22 mouse cellular contexts compared by ENCODE assay signal in genomic region chr10:50898621-50899020, GRCm38 (mm10). TPM values are rescaled to one million over a fixed set of nuclear protein-coding genes. Genes with fewer than 3 reads are reported as not detected.
DNase-seq lines count a peak whose midpoint lies in the region; ATAC-seq and TF ChIP-seq lines count a peak whose summit lies in the region.
"Had no signal": no experiment of that assay in that cellular context is flagged by ENCODE, and none has a peak within 500 bp of the region (broad histone marks: within the 10 kb centered on the region; RNA-seq: fewer than 3 reads in every experiment).

No protein-coding gene starts in this region.

- ATAC-seq in forebrain, postnatal 0 days, result no peak
- ATAC-seq in forebrain, embryonic 16.5 days, result no peak
- ATAC-seq in kidney, embryonic 15.5 days (replicated peaks; ENCODE audit: low FRiP score), result no peak
- no peak for ATAC-seq in midbrain, postnatal 0 days (ENCODE audit: low FRiP score)
- no peak for ATAC-seq in midbrain, embryonic 16.5 days
- ATAC-seq: forebrain, embryonic 13.5 days had no signal

- no peak overlapping the region for H3K4me3 ChIP-seq in forebrain, postnatal 0 days (ENCODE audit: low read depth, low read length)
- H3K4me3 ChIP-seq in forebrain, embryonic 16.5 days (replicated peaks; ENCODE audit: low read length), result no peak overlapping the region
- peak overlapping the region; percentile 33 for H3K4me3 ChIP-seq in kidney, embryonic 15.5 days (replicated peaks)
- H3K4me3 ChIP-seq in midbrain, embryonic 10.5 days, result peak overlapping the region; percentile 59
- H3K4me3 ChIP-seq in midbrain, postnatal 0 days (ENCODE audit: low read depth, low read length), result no peak overlapping the region
- H3K4me3 ChIP-seq in midbrain, embryonic 16.5 days (ENCODE audit: low read depth, low read length), result peak overlapping the region; percentile 7; the same call in 1 of the 2 replicates
- H3K4me3 ChIP-seq: heart, embryonic 13.5 days; hindbrain, embryonic 12.5 days had no signal

- H3K27ac ChIP-seq in forebrain, postnatal 0 days (ENCODE audit: low read depth, low read length), result no peak overlapping the region
- H3K27ac ChIP-seq in forebrain, embryonic 16.5 days (ENCODE audit: low read length), result no peak overlapping the region
- H3K27ac ChIP-seq in kidney, embryonic 15.5 days, result no peak overlapping the region
- no peak overlapping the region for H3K27ac ChIP-seq in midbrain, embryonic 10.5 days (replicated peaks)
- no peak overlapping the region for H3K27ac ChIP-seq in midbrain, postnatal 0 days (ENCODE audit: low read depth, low read length)
- H3K27ac ChIP-seq in midbrain, embryonic 16.5 days (ENCODE audit: low read length), result no peak overlapping the region
- H3K27ac ChIP-seq: embryonic facial prominence, embryonic 13.5 days; forebrain, embryonic 13.5 days; heart, embryonic 13.5 days; hindbrain, embryonic 12.5 days had no signal

- H3K9me3 ChIP-seq in forebrain, postnatal 0 days (ENCODE audit: low read length), result no peaks in the 10 kb centered on the region
- no peaks in the 10 kb centered on the region for H3K9me3 ChIP-seq in forebrain, embryonic 16.5 days (ENCODE audit: control insufficient read depth, low read length)
- H3K9me3 ChIP-seq in kidney, embryonic 15.5 days (replicated peaks), result no peaks in the 10 kb centered on the region
- H3K9me3 ChIP-seq in midbrain, embryonic 10.5 days (replicated peaks), result no peaks in the 10 kb centered on the region
- no peaks in the 10 kb centered on the region for H3K9me3 ChIP-seq in midbrain, postnatal 0 days (ENCODE audit: low read length)
- no peaks in the 10 kb centered on the region for H3K9me3 ChIP-seq in midbrain, embryonic 16.5 days (replicated peaks; ENCODE audit: control insufficient read depth, low read length, poor library complexity, severe bottlenecking)
- H3K9me3 ChIP-seq: embryonic facial prominence, embryonic 13.5 days; forebrain, embryonic 13.5 days; G1E; heart, embryonic 13.5 days; hindbrain, embryonic 12.5 days had no signal

- 8% methylated on average over 2 of the region's 2 CpGs for WGBS in forebrain, postnatal 0 days
- WGBS in forebrain, embryonic 16.5 days, result 17% methylated on average over 2 of the region's 2 CpGs
- WGBS in kidney, embryonic 15.5 days, result 16% methylated on average over 2 of the region's 2 CpGs
- 17% methylated on average over 2 of the region's 2 CpGs for WGBS in midbrain, embryonic 10.5 days
- 8% methylated on average over 2 of the region's 2 CpGs for WGBS in midbrain, postnatal 0 days
- WGBS in midbrain, embryonic 16.5 days, result 21% methylated on average over 2 of the region's 2 CpGs

- H3K36me3 ChIP-seq in forebrain, postnatal 0 days (ENCODE audit: insufficient read depth), result no peaks in the 10 kb centered on the region
- H3K36me3 ChIP-seq in forebrain, embryonic 16.5 days (ENCODE audit: control insufficient read depth, insufficient read depth), result no peaks in the 10 kb centered on the region
- H3K36me3 ChIP-seq in kidney, embryonic 15.5 days, result no peaks in the 10 kb centered on the region
- no peaks in the 10 kb centered on the region for H3K36me3 ChIP-seq in midbrain, embryonic 10.5 days
- H3K36me3 ChIP-seq in midbrain, postnatal 0 days (ENCODE audit: insufficient read depth, low read length), result no peaks in the 10 kb centered on the region
- no peaks in the 10 kb centered on the region for H3K36me3 ChIP-seq in midbrain, embryonic 16.5 days (ENCODE audit: control insufficient read depth, insufficient read depth, low read length)
- H3K36me3 ChIP-seq: embryonic facial prominence, embryonic 13.5 days; G1E; heart, embryonic 13.5 days; hindbrain, embryonic 12.5 days had no signal

- H3K9ac ChIP-seq in forebrain, postnatal 0 days, result no peak overlapping the region
- H3K9ac ChIP-seq in forebrain, embryonic 16.5 days (replicated peaks; ENCODE audit: low read depth, low read length), result no peak overlapping the region
- H3K9ac ChIP-seq in kidney, embryonic 15.5 days, result no peak overlapping the region
- H3K9ac ChIP-seq in midbrain, postnatal 0 days (replicated peaks; ENCODE audit: low read length, poor library complexity, severe bottlenecking), result no peak overlapping the region
- H3K9ac ChIP-seq in midbrain, embryonic 16.5 days (ENCODE audit: low read depth, low read length), result no peak overlapping the region
- H3K9ac ChIP-seq: embryonic facial prominence, embryonic 13.5 days; forebrain, embryonic 13.5 days; heart, embryonic 13.5 days; hindbrain, embryonic 12.5 days had no signal

- no peak overlapping the region for H3K4me2 ChIP-seq in forebrain, postnatal 0 days (ENCODE audit: low read depth)
- no peak overlapping the region for H3K4me2 ChIP-seq in forebrain, embryonic 16.5 days (ENCODE audit: low read length)
- peak overlapping the region; percentile 41 for H3K4me2 ChIP-seq in kidney, embryonic 15.5 days
- H3K4me2 ChIP-seq in midbrain, postnatal 0 days (ENCODE audit: low read depth, low read length, poor library complexity, severe bottlenecking), result no peak overlapping the region
- H3K4me2 ChIP-seq in midbrain, embryonic 16.5 days (ENCODE audit: low read length), result no peak overlapping the region
- H3K4me2 ChIP-seq: embryonic facial prominence, embryonic 13.5 days; heart, embryonic 13.5 days; hindbrain, embryonic 12.5 days had no signal

- H3K4me1 ChIP-seq in forebrain, postnatal 0 days (ENCODE audit: insufficient read depth), result 0 out of 2 replicates have a peak, but pooled peaks cover 3% of the 10 kb centered on the region
- H3K4me1 ChIP-seq in forebrain, embryonic 16.5 days (replicated peaks; ENCODE audit: control insufficient read depth, insufficient read depth, low read length), result peaks cover 22% of the 10 kb centered on the region
- H3K4me1 ChIP-seq in kidney, embryonic 15.5 days, result peaks cover 23% of the 10 kb centered on the region
- H3K4me1 ChIP-seq in midbrain, embryonic 10.5 days, result peaks cover 49% of the 10 kb centered on the region
- 0 out of 2 replicates have a peak, but pooled peaks cover 6% of the 10 kb centered on the region for H3K4me1 ChIP-seq in midbrain, postnatal 0 days (ENCODE audit: insufficient read depth, low read length)
- peaks cover 11% of the 10 kb centered on the region for H3K4me1 ChIP-seq in midbrain, embryonic 16.5 days (ENCODE audit: control insufficient read depth, insufficient read depth, low read length)

- peaks cover 64% of the 10 kb centered on the region for H3K27me3 ChIP-seq in forebrain, postnatal 0 days (ENCODE audit: insufficient read depth, low read length)
- H3K27me3 ChIP-seq in forebrain, embryonic 16.5 days (replicated peaks; ENCODE audit: control insufficient read depth, insufficient read depth, low read length), result peaks cover 47% of the 10 kb centered on the region
- peaks cover 88% of the 10 kb centered on the region for H3K27me3 ChIP-seq in kidney, embryonic 15.5 days
- peaks cover 100% of the 10 kb centered on the region for H3K27me3 ChIP-seq in midbrain, embryonic 10.5 days (ENCODE audit: low read depth, poor library complexity, severe bottlenecking)
- H3K27me3 ChIP-seq in midbrain, postnatal 0 days (ENCODE audit: insufficient read depth, low read length), result peaks cover 73% of the 10 kb centered on the region
- peaks cover 27% of the 10 kb centered on the region for H3K27me3 ChIP-seq in midbrain, embryonic 16.5 days (ENCODE audit: control insufficient read depth, insufficient read depth, low read depth, low read length)

- no peak for TF ChIP-seq CTCF in forebrain, postnatal 0 days (IDR thresholded peaks at IDR 0.05; ENCODE audit: low read depth)
- no peak for TF ChIP-seq CTCF in midbrain, postnatal 0 days (IDR thresholded peaks at IDR 0.05)

- DNase-seq in forebrain, postnatal 0 days, result peak; percentile 58
- DNase-seq in kidney, adult 11 months, result no peak
- DNase-seq in midbrain, embryonic 10.5 days (ENCODE audit: low spot score), result no peak
- DNase-seq in midbrain, postnatal 0 days (ENCODE audit: low spot score), result no peak
- DNase-seq in layer of hippocampus, adult 9-11 months, result no peak
- DNase-seq: adrenal gland, postnatal 10 days; cerebellum, adult 11-12 months; cerebellum, adult 9-10 months; gastrocnemius, postnatal 36 days; heart, adult 11 months had no signal

RNA-seq across cellular contexts. Expression of gene Sim1, which starts 4.1 kb away (rescaled TPM):
- 2.6 and 8.4 TPM in 2 replicates for total RNA-seq in forebrain, postnatal 0 days (2014; rRNA removed)
- polyA plus RNA-seq in forebrain, postnatal 0 days (2015; fragmentation: Nextera tagmentation; extraction: Ambion mirVana), result 0.19 and 0.50 TPM in 2 replicates
- 0.26 and 2.3 TPM in 2 replicates for polyA plus RNA-seq in forebrain, embryonic 16.5 days (2015; fragmentation: Nextera tagmentation; extraction: Ambion mirVana)
- 10.7 and 11.8 TPM in 2 replicates for polyA plus RNA-seq in kidney, embryonic 15.5 days (2015; fragmentation: Nextera tagmentation; extraction: Ambion mirVana)
- 6.5 and 10.5 TPM in 2 replicates for polyA plus RNA-seq in midbrain, embryonic 10.5 days (2016; fragmentation: Nextera tagmentation; extraction: Ambion mirVana)
- 1.6 and 2.5 TPM in 2 replicates for total RNA-seq in midbrain, postnatal 0 days (2014; rRNA removed)
- polyA plus RNA-seq in midbrain, postnatal 0 days (2015; fragmentation: Nextera tagmentation; extraction: Ambion mirVana), result 0.96 and 2.1 TPM in 2 replicates
- polyA plus RNA-seq in midbrain, embryonic 16.5 days (2015; fragmentation: Nextera tagmentation; extraction: Ambion mirVana), result 2.0 and 2.8 TPM in 2 replicates
- total RNA-seq: adrenal gland, postnatal 10 days; heart, postnatal 36 days had no signal
- polyA plus RNA-seq: CD4-positive, CD25-positive, alpha-beta regulatory T cell, adult 4 months; cortical plate, adult 2 months; G1E; heart, embryonic 13.5 days; heart, postnatal 0 days had no signal

Comparison
In these comparisons a context has a peak if more than half of its experiments do, and no peak if none do; other contexts are left out.
1. H3K4me3 ChIP-seq: peak in kidney, embryonic 15.5 days (single experiment), midbrain, embryonic 10.5 days (single experiment) and midbrain, embryonic 16.5 days (single experiment); none in forebrain, postnatal 0 days (single experiment), forebrain, embryonic 16.5 days (single experiment) and midbrain, postnatal 0 days (single experiment).